Mouse (Mus musculus) ES-E14 (cell line): ENCODE results near the gene Ap1g2. TPM values are rescaled to one million over a fixed set of nuclear protein-coding genes. Genes with fewer than 3 reads are reported as not detected.

Source experiments
- DNase-seq: peaks from one replicate; pipeline ENCODE4 v3.0.0-alpha.2; 2013; ENCODE audit warnings: low read depth, low spot score
- H3K27ac ChIP-seq: 2 replicates; pipeline ENCODE4 v1.5.1; 2012; ENCODE audit warnings: low read depth, mild to moderate bottlenecking, low read length, moderate library complexity, mixed read lengths; ENCODE audit not compliant: poor library complexity, insufficient read depth, severe bottlenecking
- H3K36me3 ChIP-seq: 2 replicates; pipeline ENCODE4 v1.6.1; 2012; ENCODE audit warnings: mild to moderate bottlenecking, low read length, moderate library complexity, mixed read lengths; ENCODE audit not compliant: control insufficient read depth, poor library complexity, insufficient read depth, severe bottlenecking
- H3K4me1 ChIP-seq, 2 experiments: fragments of 150-350 bp in 1 of 2; sonication (generic) in 1 of 2; 2 replicates each; pipeline ENCODE4 v1.6.1; 2012; ENCODE audit warnings: low read length in 2 of 2, mild to moderate bottlenecking in 1 of 2, mixed read lengths in 1 of 2; ENCODE audit not compliant: control insufficient read depth in 2 of 2, insufficient read depth in 2 of 2, poor library complexity in 1 of 2
- H3K4me3 ChIP-seq, 2 experiments: fragments of 150-350 bp in 1 of 2; sonication (generic) in 1 of 2; 2 replicates each; pipeline ENCODE4 v1.5.1; 2012; ENCODE audit warnings: low read length in 2 of 2, low read depth in 1 of 2, mild to moderate bottlenecking in 1 of 2, mixed read lengths in 1 of 2; ENCODE audit not compliant: insufficient read depth in 1 of 2, poor library complexity in 1 of 2, severe bottlenecking in 1 of 2
- H3K9ac ChIP-seq: 2 replicates; pipeline ENCODE4 v1.6.1; 2012; ENCODE audit warnings: low read depth, mild to moderate bottlenecking, low read length, mixed read lengths; ENCODE audit not compliant: poor library complexity, insufficient read depth, severe bottlenecking
- H3K9me3 ChIP-seq: fragments of 150-350 bp; sonication (generic); 2 replicates; pipeline ENCODE4 v1.6.1; 2012; ENCODE audit warnings: low read depth, mild to moderate bottlenecking, low read length; ENCODE audit not compliant: control insufficient read depth, insufficient read depth
- CHD2 ChIP-seq: IDR thresholded peaks from 2 replicates; pipeline ENCODE4 v1.6.1; 2014; ENCODE audit warnings: mild to moderate bottlenecking, low read depth, low read length, inconsistent platforms
- HCFC1 ChIP-seq: IDR thresholded peaks from 2 replicates; pipeline ENCODE4 v1.6.1; 2012; ENCODE audit warnings: low read length, inconsistent platforms, borderline replicate concordance; ENCODE audit not compliant: insufficient read depth
- MAFK ChIP-seq: IDR thresholded peaks from 2 replicates; pipeline ENCODE4 v1.6.1; 2014; ENCODE audit warnings: mild to moderate bottlenecking, low read depth, low read length, inconsistent platforms; ENCODE audit not compliant: insufficient read depth
- ZC3H11A ChIP-seq: IDR thresholded peaks from 2 replicates; pipeline ENCODE4 v1.6.1; 2012; ENCODE audit warnings: low read depth, mild to moderate bottlenecking, inconsistent platforms, low read length, borderline replicate concordance
- ZNF384 ChIP-seq: IDR thresholded peaks from 2 replicates; pipeline ENCODE4 v1.6.1; 2012; ENCODE audit warnings: low read depth, low read length, inconsistent platforms
- in situ Hi-C, 2 experiments: fragments of 600-800 bp; cut with MboI; formaldehyde crosslinking; loops; one replicate each; pipeline ENCODE4 v1.15.1; 2025; ENCODE audit warnings: low sequenced_read_pairs in 2 of 2, inconsistent platforms in 1 of 2; ENCODE audit not compliant: unreplicated experiment in 2 of 2
- total RNA-seq: library from RNA; depleted of rRNA; stranded (reverse); fragments of 300-350 nt; gene quantifications from 2 replicates; pipeline ENCODE4 v1.2.3, GENCODE M21; 2012

Gene Ap1g2
- total RNA-seq, 1 experiment: 5.9 TPM

DNA sequence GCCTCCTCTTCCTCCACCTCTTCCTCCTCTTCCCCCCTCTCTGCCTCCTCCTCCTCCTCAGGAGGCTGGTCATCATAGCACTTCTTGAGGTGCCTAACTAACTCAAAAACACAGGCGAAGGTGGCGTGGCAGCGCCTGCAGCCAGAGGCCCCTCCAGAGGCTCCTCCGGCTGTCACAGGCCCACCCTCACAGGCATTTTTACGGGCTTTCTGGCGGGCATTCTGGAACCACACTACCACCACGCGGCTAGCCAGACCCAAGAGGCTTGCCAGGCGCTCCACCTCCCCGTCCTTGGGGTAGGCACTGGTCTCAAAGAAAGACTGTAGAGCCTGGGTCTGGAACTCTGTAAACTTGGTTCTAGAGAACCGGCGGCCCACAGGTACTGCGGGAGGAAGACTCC, 41.0 kb downstream of the Ap1g2 start:
- TF ChIP-seq HCFC1: no peak
- no peak for TF ChIP-seq ZC3H11A
- TF ChIP-seq MAFK: no peak
- TF ChIP-seq CHD2: no peak
- no peak for TF ChIP-seq ZNF384
- in situ Hi-C loops: no loop called here
- Histone ChIP-seq H3K27ac (0 out of 2 replicates have a peak overlapping the region, but pooled peaks have one; percentile 4), H3K4me3 (peak overlapping the region; percentile 31 to 53), H3K9me3 (no peaks in the 10 kb centered on the region), H3K9ac (peak overlapping the region; percentile 37), H3K4me1 (peaks cover 0 to 23% of the 10 kb centered on the region in 2 experiments; a peak in 2 of 4 replicates), H3K36me3 (peaks cover 50% of the 10 kb centered on the region)
- no peak for DNase-seq

DNA sequence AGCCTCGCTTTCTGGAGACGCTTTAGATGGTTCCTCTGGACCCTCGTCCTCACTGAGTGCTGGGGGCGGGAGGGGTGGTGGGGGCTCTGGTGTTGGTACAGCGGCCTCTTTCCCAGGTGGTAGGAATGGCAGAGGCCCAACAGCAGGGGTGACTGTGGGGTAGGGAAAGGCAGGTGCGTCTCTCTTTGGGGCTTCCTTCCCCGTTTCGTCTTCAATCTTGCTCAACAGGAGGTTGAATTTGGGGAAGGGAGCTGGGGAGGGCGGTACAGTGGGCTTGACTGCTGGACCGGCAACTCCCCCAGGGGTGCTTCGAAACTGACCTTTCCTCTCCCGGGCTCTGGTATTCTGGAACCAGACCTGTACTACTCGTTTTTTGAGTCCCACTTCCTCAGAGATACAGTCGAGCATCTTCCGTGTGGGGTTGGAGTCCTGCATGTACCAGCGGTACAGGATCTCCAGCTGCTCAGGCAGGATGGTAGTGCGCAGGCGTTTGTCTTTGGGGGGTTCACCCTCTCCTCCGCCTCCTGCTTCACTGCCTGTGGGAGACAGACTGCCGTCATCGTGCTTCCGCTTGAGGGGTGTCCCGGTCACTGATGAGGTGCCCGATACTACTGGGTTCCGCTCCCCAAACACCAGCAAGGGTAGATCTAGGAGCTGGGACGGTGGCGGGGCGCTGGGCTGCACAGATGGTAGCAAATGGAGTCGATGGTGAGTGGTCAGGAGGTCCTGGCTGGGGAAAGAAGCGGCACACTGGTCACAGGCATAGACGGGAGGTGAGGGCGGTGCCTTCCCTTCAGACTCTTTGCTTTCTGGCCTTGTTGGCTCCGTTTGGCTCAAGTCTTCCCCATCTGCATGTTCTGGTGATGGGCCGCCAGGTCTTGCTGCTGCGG, 41.7 kb downstream of the Ap1g2 start:
- in situ Hi-C loops: no loop called here
- Histone ChIP-seq H3K36me3 (peaks cover 45% of the 10 kb centered on the region), H3K27ac (0 out of 2 replicates have a peak overlapping the region, but pooled peaks have one; percentile 6), H3K9ac (peak overlapping the region; percentile 37), H3K9me3 (no peaks in the 10 kb centered on the region), H3K4me1 (peaks cover under 1 to 26% of the 10 kb centered on the region in 2 experiments; a peak in 3 of 4 replicates), H3K4me3 (peak overlapping the region; percentile 31 to 53)
- no peak for DNase-seq
- no peak for TF ChIP-seq CHD2

DNA sequence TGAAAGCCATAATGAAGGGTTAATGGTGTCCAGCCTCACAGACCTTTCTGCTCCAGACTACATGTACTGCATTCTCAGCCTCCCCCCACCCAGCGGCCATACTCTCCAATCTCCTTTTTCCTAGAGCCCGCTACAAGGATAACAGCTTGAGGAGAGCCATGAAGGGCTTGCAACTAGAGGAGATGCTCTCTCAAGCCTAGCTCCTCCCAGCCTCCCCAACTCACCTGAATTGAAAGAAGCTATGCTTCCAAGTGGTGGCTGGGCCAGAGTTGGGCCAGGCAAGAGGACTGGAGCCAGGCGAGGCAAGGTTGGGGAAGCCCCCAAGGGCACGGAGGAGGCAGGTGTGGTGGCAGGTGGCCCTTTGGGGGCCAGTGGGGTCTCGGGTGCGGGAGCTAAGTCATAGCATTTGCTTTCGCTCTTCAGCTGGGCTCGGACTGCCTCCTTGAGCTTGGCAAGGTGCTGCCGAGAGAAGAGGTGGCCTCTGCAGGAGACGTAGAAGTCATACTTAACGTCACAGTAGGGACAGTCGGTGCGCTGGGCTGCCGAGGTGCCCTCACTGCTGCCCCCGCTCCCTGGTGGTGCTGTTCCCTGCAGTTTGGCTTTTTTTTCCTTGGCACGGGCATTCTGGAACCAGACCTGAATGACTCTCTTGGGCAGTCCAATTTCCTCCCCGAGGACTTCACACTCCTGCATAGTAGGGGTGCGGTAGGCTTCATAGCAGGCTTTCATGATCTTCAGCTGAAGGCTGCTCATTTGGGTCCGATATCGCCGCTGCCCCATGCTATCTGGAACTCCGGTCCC, 42.6 kb downstream of the Ap1g2 start:
- Histone ChIP-seq H3K9me3 (no peaks in the 10 kb centered on the region), H3K36me3 (peaks cover 37% of the 10 kb centered on the region), H3K27ac (no peak overlapping the region), H3K4me3 (peak overlapping the region in 1 of 2 experiments; percentile 53; a peak in 1 of 4 replicates), H3K4me1 (peaks cover 6 to 31% of the 10 kb centered on the region in 2 experiments; a peak in 3 of 4 replicates), H3K9ac (no peak overlapping the region)
- no peak for DNase-seq
- TF ChIP-seq HCFC1 (no peak), ZNF384 (no peak), CHD2 (no peak), MAFK (no peak), ZC3H11A (no peak)
- in situ Hi-C loops: no loop called here

DNA sequence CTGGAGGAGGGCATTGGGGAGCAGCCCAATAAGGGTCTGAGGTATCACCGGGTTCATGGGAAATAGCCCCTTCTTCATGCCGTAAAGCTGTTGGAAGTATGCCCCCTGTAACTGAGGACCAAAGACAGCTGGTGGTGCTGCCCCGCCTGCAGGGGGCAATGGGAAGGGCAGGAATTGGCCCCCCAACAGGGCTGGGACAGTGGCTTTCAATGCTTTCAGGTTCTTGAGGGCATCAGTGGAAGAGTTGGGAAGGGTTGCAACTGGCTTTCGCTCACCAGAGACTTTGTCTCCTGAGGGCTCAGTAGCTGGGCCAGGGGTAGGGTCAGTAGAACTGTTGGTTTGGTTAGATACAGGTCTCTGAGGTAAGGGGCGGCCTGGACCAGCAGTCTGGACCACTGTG, 43.3 kb downstream of the Ap1g2 start:
- DNase-seq: no peak
- Histone ChIP-seq H3K27ac (no peak overlapping the region), H3K4me3 (peak overlapping the region in 1 of 2 experiments; percentile 21; a peak in 1 of 4 replicates), H3K9me3 (no peaks in the 10 kb centered on the region), H3K4me1 (peaks cover 7 to 32% of the 10 kb centered on the region in 2 experiments; a peak in 3 of 4 replicates), H3K36me3 (peaks cover 31% of the 10 kb centered on the region), H3K9ac (no peak overlapping the region)
- no peak for TF ChIP-seq HCFC1
- no peak for TF ChIP-seq CHD2
- no peak for TF ChIP-seq ZNF384
- no peak for TF ChIP-seq MAFK
- TF ChIP-seq ZC3H11A: no peak
- in situ Hi-C loops: no loop called here
